Mouse (Mus musculus) megakaryocyte, embryonic 14.5 days (primary cell): ENCODE measurements at regions not wholly inside any gene's neighbourhood (a gene's known extent, or its start where the extent isn't known, plus 50 kb on each side); places are given as distances from the start of the nearest gene placed in this dataset.
"Not testable (repeated sequence)": the region's sequence is repeated elsewhere in the genome, so short reads cannot be mapped to it uniquely, and the experiment has no call there.

ENCODE experiments used
- H3K27me3 ChIP-seq: replicated peaks from 2 replicates; pipeline ENCODE3; 2012; ENCODE audit warnings: inconsistent platforms
- H3K36me3 ChIP-seq: replicated peaks from 2 replicates; pipeline ENCODE3; 2012; ENCODE audit warnings: low read length, inconsistent platforms, mixed read lengths
- H3K4me1 ChIP-seq: 2 replicates; pipeline ENCODE4 v1.6.1; 2012; ENCODE audit warnings: inconsistent platforms
- H3K4me3 ChIP-seq: replicated peaks from 2 replicates; pipeline ENCODE3; 2012; ENCODE audit warnings: moderate library complexity, mild to moderate bottlenecking, inconsistent platforms
- H3K9me3 ChIP-seq: 2 replicates; pipeline ENCODE4 v1.6.1; 2012; ENCODE audit warnings: inconsistent platforms
- FLI1 ChIP-seq: IDR thresholded peaks from 2 replicates; pipeline ENCODE4 v1.6.1; 2012; ENCODE audit warnings: low read length, inconsistent platforms, mixed read lengths
- GATA1 ChIP-seq: IDR thresholded peaks from 3 replicates; pipeline ENCODE4 v1.6.1; 2012; ENCODE audit warnings: mixed read lengths, low read length, inconsistent platforms, borderline replicate concordance

DNA sequence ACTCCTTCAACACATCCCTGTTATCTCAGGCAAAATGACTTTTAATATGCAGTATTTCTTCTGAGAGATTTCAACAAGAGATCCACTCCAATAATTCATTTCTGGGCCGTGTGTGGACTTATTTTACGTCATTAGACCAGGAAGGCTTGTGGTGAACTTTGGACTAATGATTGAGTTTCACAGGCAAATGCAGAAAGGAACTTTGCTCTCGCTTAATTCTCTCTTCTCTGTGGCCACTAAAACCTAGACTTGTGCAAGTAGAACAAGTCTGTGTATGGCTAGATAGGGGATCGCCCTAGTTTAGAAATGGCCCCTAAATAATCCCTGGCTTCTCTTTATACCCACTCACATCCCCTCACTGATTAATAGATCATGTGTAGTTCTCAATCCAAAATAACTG is 50.6 kb upstream of the Ppp1r12a start:
- Histone ChIP-seq H3K27me3 (peaks cover 2% of the 10 kb centered on the region), H3K9me3 (peaks cover 7% of the 10 kb centered on the region), H3K4me3 (no peak overlapping the region), H3K4me1 (peaks cover 46% of the 10 kb centered on the region), H3K36me3 (peaks cover 7% of the 10 kb centered on the region)
- no peak for TF ChIP-seq GATA1
- TF ChIP-seq FLI1, result no peak

DNA sequence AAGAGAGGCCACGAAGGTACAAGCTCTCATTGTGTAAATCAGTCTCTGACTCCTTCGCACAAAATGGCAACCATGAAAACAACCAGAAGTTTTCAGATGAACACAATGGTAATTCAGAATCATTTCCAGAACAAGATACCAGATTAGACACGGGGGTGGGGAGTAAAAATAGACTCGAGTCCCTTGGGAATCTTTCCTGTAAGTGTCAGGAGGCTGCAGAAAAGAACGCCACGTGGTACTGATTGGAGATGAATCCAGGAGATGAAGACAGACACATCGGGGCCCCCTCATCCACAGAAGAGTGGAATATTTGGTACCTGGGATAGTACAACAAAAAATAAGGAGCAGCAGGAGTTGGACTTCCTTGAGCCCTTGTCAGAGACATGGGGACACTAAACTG is 51.1 kb upstream of the Ppp1r12a start:
- peaks cover 7% of the 10 kb centered on the region for H3K36me3 ChIP-seq
- H3K9me3 ChIP-seq, result peaks cover 7% of the 10 kb centered on the region
- H3K4me3 ChIP-seq, result no peak overlapping the region
- peaks cover 2% of the 10 kb centered on the region for H3K27me3 ChIP-seq
- no peak for TF ChIP-seq FLI1
- TF ChIP-seq GATA1, result no peak
- H3K4me1 ChIP-seq, result peaks cover 46% of the 10 kb centered on the region

DNA sequence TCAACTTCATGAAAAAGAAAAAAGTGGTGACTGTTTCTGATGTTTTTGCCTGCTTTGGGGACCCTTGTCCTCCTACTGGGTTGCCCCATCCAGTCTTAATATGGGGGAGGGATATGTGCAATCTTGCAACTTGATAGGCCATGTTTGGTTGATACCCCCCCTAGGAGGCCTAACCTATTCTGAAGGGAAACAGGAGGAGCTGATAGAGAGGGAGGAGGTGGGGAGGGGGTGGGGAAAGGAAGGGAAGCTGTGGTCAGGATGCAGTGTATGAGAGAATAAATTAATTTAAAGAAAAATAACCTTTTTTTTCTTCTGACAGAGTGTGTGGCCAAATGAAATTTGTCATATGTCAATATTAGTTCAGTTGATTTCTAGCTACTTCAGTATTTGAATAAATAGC is 51.8 kb upstream of the Ppp1r12a start:
- no peak for TF ChIP-seq GATA1
- TF ChIP-seq FLI1, result no peak
- peaks cover 44% of the 10 kb centered on the region for H3K4me1 ChIP-seq
- no peak overlapping the region for H3K4me3 ChIP-seq
- H3K9me3 ChIP-seq, result peaks cover 7% of the 10 kb centered on the region
- peaks cover under 1% of the 10 kb centered on the region for H3K27me3 ChIP-seq
- H3K36me3 ChIP-seq, result peaks cover 7% of the 10 kb centered on the region

DNA sequence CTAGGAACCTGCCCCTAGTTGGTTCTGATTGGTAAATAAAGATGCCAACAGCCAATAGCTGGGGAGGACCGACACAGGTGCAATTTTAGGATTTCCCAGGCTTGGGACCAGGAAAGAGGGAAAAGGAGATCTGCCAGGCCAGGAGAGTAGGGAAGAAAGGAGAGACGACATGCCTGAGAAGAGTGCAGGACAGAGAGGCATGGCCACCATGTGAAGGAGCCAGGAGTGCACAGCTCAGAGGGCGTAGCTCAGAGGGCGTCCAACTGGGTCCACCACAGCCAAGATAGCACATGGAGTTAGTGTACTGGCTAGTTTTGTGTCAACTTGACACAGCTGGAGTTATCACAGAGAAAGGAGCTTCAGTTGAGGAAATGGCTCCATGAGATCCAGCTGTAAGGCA is 53.5 kb upstream of the Ppp1r12a start:
- H3K36me3 ChIP-seq, H3K27me3 ChIP-seq, H3K9me3 ChIP-seq, H3K4me3 ChIP-seq: not testable (repeated sequence)
- H3K4me1 ChIP-seq, result peaks cover 36% of the 10 kb centered on the region

DNA sequence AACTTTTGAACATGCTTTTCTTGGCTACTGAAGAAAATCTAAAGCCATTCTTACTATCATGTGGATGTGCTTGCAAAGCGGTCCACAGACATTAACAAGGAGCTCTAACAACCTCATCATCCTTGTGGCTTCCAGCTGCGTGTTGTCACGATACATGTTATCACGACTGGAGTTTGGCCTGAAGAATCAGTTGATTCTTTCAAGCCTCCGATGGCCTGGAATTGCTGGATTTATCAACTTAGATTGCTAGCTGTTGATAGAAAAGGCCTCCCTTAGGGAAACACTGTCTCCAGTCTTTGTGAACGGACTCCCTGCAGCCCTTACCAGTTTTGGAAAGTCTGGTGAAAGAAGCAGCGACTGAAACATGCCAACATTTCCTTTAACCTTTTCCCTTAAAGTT is 60.5 kb upstream of the Ppp1r12a start:
- H3K9me3 ChIP-seq, result no peaks in the 10 kb centered on the region
- no peaks in the 10 kb centered on the region for H3K36me3 ChIP-seq
- H3K4me3 ChIP-seq, result no peak overlapping the region
- no peak for TF ChIP-seq GATA1
- no peak for TF ChIP-seq FLI1
- no peaks in the 10 kb centered on the region for H3K27me3 ChIP-seq
- no peaks in the 10 kb centered on the region for H3K4me1 ChIP-seq

DNA sequence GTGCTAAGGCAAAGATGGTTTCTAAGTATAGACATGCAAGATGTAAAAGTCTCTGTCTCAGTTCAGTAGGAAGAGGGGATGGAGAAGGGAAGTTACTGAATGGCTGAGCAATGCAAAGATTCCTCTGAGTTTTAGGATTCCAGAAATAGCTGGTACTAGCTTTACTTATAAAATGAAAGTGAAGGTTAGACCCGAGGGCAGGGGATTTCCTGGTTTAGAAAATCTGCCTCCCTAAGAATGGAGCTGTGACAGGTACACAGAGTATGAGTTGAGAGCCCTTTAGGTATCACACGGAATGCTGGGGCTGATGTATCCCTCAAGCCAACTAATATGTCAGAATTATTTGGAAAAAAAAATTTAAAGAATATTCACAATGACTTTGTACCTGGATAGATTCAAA is 69.0 kb upstream of the Ppp1r12a start:
- Histone ChIP-seq H3K4me1 (peaks cover 31% of the 10 kb centered on the region), H3K9me3 (no peaks in the 10 kb centered on the region), H3K36me3 (no peaks in the 10 kb centered on the region), H3K4me3 (peak overlapping the region; percentile 65), H3K27me3 (no peaks in the 10 kb centered on the region)
- TF ChIP-seq GATA1, result no peak

DNA sequence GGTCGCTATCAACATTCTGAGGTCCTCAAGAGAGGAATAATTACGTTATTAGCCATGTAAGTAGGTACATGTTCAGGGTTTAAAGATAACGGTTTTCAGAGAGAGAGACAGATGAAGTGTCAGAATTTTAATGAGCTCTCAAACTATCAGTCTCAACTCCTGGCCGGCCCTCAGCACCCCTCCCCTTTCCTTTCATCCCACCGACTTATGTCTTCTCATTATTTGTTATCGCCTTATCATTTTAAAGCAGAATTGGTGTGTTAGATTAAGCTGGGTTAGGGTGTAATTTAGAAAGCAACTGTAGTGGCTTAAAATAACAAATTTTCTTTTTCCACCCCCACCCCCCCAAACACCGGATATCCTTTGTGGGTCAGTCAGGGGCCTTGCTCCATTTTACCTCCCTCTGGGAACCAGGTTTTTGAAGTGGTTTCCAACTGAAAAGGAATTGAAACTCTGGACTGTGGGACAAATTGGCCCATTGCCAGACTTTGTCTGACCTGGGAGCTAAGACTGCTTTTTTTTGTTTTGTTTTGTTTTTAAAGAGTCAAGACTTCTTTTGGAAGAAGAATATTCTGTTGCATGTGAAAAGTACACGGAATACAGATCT is 72.5 kb upstream of the Ppp1r12a start:
- H3K36me3 ChIP-seq, result no peaks in the 10 kb centered on the region
- H3K4me3 ChIP-seq, result peak overlapping the region; percentile 50
- peaks cover 32% of the 10 kb centered on the region for H3K4me1 ChIP-seq
- H3K27me3 ChIP-seq, result no peaks in the 10 kb centered on the region
- TF ChIP-seq GATA1 (no peak), FLI1 (no peak)
- no peaks in the 10 kb centered on the region for H3K9me3 ChIP-seq

DNA sequence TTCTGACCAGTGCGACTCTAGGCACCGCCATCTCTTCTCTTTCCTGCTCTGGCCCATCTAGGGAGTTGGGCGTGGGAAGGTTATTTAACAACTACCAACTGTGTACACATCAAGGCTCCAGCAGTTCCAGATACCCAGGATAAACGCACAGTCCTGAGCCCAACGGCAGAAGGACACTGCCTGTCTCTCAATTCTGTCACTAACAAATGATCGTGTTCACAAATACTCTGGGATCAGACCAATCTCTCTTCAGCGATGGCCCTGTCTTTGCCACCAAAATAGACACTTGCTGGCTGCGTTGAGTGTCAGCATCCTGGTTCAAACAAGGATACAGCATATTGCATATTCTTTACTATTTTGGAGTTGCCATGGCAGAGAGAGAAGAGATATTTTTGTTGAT is 73.1 kb upstream of the Ppp1r12a start:
- Histone ChIP-seq H3K9me3 (no peaks in the 10 kb centered on the region), H3K36me3 (no peaks in the 10 kb centered on the region), H3K27me3 (no peaks in the 10 kb centered on the region), H3K4me1 (peaks cover 32% of the 10 kb centered on the region), H3K4me3 (peak overlapping the region; percentile 26)
- TF ChIP-seq FLI1 (no peak), GATA1 (no peak)

DNA sequence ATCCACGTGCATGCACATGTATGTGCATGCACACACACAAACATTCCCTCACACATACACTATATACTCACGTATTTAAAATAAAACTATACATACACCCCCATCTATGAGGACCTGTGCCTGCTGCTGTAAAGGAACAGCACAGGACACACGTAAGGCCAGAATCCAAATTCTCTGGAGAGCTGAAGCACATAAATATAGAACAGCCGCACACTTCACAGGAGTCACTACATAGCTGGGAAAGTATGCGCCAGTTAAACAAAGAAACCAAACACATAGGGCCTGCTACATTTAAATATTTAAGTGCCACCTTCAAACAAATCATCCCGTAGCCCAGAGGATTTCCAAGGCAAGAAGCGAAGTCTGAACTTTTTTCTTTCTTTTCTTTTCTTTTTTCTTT is 73.8 kb upstream of the Ppp1r12a start:
- H3K4me3 ChIP-seq, result no peak overlapping the region
- H3K4me1 ChIP-seq, result peaks cover 34% of the 10 kb centered on the region
- no peaks in the 10 kb centered on the region for H3K36me3 ChIP-seq
- no peak for TF ChIP-seq GATA1
- no peak for TF ChIP-seq FLI1
- no peaks in the 10 kb centered on the region for H3K9me3 ChIP-seq
- H3K27me3 ChIP-seq, result no peaks in the 10 kb centered on the region

DNA sequence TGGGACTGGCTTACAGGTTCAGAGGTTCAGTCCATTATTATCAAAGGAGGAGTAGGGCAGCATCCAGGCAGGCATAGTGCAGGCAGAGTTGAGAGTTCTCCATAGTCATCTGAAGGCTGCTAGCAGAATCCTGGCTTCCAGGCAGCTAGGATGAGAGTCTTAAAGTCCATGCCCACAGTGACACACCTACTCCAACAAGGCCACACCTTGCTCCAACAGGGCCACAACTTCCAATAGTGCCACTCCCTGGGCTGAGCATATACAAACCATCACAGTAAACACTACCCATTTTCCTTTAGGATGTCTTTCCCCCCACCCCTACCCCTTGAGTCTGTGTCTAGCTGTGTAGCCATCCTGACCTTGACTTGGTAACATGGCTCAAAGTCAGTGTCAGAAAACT is 78.8 kb upstream of the Ppp1r12a start:
- no peak overlapping the region for H3K4me3 ChIP-seq
- peaks cover 8% of the 10 kb centered on the region for H3K4me1 ChIP-seq
- H3K9me3 ChIP-seq, result no peaks in the 10 kb centered on the region
- TF ChIP-seq FLI1 (no peak), GATA1 (no peak)
- no peaks in the 10 kb centered on the region for H3K27me3 ChIP-seq
- H3K36me3 ChIP-seq, result no peaks in the 10 kb centered on the region

DNA sequence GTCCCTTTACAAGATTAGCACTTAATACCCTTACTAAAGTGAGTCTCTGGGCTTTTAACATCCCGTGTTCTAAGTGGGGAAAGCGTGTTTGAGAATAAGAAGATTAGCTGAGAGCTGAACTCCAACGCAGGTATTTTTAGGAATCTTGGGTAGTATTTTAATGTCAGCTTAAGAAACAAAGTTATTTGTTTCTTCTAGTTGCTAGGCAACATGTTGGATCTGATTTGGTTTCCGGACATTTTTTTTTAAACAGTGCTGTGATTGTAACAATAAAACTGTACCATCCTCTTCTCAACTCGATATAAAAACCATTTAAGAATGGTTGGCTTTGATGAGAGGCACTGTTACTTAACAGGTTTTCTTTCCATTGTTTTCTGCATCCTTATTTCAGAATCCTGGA is 86.8 kb upstream of the Ppp1r12a start:
- Histone ChIP-seq H3K4me3 (no peak overlapping the region), H3K9me3 (no peaks in the 10 kb centered on the region), H3K4me1 (peaks cover 11% of the 10 kb centered on the region), H3K27me3 (no peaks in the 10 kb centered on the region), H3K36me3 (no peaks in the 10 kb centered on the region)
- TF ChIP-seq FLI1 (no peak), GATA1 (no peak)
